Mouse (Mus musculus): ENCODE measurements around the gene Dhrs2.

The Dhrs2 gene

DNA sequence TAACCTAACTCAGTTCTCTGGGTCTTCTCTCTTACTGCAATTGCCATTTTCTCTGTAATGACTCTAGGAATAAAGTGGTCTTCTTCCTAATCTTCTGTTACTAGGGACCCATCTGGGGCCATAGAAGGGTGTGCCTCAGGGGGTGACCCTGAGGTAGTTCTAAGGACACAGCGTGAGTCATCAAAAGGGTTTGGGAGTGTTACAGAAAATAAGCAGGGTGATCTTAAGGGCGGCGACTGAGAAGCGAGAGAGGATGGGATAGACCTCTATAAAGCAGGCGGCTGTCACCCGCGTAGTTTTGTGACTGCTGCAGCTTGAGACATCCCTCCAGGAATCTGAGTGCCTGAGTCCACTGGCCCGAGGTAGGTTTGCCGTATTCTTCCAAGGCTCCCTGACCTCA lies at the start of gene Dhrs2:
Dhrs2 (plus strand) TSS at position 301 of the 400 bp plus-strand sequence.
- DNase-seq: no peak

- no peak for DNase-seq
Measured at GRCm38 (mm10) chr14:55174164-55174563, 47.6 kb upstream of the Dhrs2 start.

- DNase-seq: peak; percentile 81
Measured at GRCm38 (mm10) chr14:55177274-55177673, 44.5 kb upstream of the Dhrs2 start.

GRCm38 (mm10) chr14:55180951-55181350 lies 40.9 kb upstream of the Dhrs2 start:
- DNase-seq: no peak

DNA sequence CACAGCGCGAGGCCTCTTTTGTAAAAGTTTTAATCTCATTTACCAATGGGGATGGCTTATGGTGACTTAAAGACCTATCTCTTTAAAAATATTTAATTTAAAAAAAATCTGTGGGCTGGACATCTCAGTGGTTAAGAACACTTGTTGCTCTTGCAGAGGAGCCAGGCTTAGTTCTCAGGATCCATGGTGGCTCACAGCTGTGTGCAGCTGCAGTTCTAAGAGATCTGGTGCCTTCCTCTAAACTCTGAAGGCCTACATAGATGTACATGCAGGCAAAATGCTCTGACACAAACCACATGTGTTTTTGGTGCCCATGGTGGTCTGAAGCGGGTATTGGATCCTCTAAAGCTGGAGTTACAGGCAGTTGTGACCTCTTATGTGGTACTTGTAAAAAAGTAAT lies 38.6 kb upstream of the Dhrs2 start:
- no peak for DNase-seq

DNA sequence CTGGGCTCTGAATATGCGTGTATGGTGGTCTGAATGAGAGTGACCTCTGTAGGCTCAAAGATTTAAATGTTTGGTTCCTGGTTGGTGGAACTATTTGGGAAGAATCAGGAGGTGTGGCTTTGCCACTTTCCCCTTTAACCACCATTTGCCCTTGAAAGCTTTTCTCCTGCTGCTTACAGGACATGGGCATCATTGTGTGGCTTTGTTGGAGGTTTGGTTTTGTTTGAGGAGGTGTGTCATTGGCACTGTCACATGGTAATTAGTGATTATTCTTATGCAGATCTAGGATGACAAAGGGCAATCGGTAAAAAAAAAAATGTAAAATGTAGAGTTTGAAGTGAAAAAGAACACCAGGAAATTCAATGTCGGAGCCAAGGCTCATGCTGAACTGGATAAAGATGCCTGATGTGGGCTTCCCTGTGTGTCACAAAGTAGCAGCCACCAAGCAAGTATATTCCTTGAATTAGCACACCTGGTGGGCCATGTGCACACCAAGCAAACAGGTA lies 37.1 kb upstream of the Dhrs2 start:
- DNase-seq: no peak

GRCm38 (mm10) chr14:55188491-55188890 lies 33.3 kb upstream of the Dhrs2 start:
- no peak for DNase-seq

DNA sequence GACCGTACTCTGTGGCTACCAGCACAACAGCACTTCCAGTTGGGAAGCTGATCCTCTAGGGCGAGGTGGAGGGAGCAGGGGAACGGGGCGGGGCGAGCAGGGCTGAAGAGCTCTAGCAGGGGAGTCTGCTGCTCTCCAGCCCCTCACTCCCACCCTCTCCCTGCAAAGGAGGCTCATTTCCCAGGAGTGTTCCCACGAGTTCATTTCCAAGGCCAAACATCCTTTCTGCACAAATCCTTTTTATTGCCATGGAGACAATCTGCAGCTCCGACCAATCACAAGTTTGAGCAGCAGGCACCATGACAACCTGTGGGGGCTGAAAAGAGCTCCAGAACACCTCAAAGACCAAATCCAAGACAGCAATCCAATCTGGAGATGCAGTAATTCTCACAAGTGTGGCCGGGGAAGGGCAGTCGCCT lies 32.4 kb upstream of the Dhrs2 start:
- DNase-seq: no peak

GRCm38 (mm10) chr14:55193354-55193753 lies 28.5 kb upstream of the Dhrs2 start:
- DNase-seq: no peak

GRCm38 (mm10) chr14:55193876-55194635 lies 27.8 kb upstream of the Dhrs2 start:
- DNase-seq: no peak

DNA sequence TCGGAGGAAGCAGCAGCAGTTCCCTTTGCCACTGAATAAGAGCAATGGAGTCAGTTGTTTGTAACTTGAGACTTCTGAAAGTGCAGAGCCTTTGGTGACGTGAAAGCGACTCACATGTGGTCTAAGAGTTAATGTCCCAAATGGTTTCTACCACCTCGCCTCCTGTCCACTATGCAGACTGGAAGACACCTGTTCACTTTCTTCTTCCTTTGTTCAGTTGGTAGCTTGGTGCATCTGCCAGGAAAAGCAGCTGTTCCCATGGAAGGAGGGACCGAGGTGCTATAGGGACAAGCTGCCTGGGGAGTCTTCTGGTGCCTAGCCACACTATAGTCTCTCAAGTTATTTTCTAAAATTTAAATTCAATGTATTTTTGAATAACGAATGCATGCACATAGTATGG lies 27.0 kb upstream of the Dhrs2 start:
- no peak for DNase-seq

DNA sequence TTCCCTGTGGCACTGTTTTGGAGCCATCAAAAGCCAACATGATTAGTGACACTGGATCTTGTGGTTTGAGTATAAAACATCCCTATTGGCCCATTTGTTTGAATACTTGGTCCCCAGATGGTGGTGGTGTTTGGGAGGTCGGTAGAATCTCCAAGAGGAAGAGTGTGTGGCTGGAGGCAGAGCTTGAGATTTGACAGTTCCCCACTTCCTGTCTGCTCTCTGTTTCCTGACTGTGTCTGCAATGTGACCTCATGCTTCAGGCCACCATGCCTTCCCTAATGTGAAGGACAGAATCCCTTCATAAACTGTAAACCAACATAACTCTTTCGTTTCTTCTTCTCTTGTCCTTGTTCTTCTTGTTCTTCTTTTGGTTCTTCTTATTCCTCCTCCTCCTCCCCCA lies 24.7 kb upstream of the Dhrs2 start:
- DNase-seq: no peak

DNA sequence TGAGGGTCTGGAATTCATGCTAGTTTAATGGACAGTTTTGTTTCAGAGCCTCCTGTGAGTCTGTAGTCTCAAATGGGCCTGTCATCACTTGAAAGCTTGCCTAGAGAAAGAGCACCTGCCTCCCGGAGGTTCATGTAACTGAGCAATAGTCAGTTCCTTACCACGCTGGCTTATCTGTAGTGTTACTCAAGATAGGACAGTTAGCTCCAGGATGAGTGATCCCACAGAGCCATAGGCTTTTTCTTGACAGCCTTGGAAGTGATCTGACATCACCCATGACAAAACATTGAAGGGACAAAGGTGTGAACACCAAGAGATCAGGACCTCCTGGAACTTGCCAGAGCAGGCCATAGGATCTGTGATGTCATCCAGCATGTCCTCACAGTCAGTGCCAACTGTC lies 23.6 kb upstream of the Dhrs2 start:
- DNase-seq: no peak

DNA sequence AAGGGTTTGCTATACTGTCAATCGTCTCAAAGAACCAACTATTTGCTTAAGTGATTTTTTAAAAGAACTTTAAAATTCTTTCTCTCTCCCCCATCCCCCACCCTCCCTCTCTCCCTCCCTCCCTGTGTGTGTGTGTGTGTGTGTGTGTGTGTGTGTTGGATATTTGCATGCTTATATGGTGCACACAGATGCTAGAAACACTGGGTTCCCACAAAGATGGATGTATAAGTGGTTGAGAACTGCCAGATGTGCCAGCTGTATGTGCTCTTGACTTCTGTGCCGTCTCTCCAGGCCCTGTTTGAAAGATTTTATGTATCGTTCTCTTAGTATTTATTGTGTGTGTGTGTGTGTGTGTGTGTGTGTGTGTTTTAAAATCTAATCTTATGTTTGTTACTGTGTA lies 17.3 kb upstream of the Dhrs2 start:
- no peak for DNase-seq

DNA sequence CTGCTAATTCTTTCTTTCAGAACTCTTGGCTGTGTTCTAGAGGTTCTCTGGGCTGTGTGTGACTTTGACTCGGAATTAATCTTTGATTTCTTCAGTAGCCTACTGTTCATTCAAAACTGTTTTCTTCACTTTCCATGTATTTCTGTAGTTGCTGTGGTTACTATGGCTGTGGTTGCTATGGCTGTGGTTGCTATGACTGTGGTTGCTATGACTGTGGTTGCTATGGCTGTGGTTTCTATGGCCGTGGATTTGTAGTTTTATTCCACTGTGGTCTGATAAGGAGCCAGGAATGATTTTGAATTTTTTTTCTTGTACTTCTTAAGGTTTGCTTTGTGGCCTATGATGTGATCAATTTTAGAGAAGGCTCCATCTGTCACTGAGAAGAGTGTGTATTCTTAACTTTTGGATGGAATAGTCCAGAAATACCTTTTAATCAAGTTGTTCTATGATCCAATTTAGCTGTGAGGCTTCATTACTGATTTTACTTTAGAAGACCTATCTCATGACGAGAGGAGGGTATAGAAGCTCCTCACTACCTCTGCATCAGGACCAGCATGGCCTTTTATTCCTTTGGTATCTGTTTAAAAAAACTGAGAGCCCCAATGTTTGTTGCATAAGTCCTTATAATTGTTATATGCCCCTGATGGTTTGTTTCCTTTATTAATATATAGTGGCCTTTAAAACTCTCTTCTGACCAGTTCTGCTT lies 16.6 kb upstream of the Dhrs2 start:
- no peak for DNase-seq

DNA sequence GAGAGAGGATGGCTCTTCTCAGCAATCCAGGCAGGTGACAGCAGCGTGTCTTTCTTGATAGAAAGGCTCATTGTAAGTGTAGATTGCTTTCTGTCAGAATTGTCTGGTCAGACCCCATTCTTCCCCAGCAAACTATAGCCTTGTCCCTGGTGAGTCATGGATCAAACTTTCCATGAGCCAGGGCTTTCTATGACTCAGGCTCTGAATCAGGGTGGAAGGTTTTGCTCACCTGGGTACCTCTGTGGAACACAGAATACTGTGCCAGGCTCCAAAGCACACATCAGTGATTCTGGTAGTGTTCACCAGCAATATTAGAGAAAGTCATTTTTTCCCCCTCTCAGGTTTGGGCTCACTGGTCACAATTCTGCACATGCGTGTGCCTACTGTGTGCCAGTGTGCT lies 13.5 kb upstream of the Dhrs2 start:
- DNase-seq: no peak

- peak; percentile 17 for DNase-seq
Measured at GRCm38 (mm10) chr14:55213621-55214020, 8.2 kb upstream of the Dhrs2 start.

DNA sequence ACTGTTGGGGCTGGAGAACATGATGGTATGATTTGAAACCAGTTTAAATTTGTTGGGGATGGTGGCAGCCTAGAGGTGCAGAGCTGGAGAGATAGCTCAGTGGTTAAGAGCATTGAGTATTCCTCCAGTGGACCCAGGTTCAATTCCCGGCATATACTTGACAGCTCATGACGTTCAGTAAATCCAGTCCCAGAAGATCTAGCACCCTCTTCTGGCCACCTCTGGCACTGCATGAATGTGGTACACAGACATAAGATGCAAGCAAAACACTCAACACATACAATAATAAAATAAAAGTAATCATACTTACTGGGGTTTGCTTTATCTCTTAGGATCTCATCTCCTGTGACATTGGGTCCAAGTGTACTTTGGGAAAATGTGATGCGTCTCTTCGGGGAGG lies 7.3 kb upstream of the Dhrs2 start:
- peak; percentile 28 for DNase-seq

- peak; percentile 19 for DNase-seq
Measured at GRCm38 (mm10) chr14:55223172-55223571, 1.4 kb downstream of the Dhrs2 start.

DNA sequence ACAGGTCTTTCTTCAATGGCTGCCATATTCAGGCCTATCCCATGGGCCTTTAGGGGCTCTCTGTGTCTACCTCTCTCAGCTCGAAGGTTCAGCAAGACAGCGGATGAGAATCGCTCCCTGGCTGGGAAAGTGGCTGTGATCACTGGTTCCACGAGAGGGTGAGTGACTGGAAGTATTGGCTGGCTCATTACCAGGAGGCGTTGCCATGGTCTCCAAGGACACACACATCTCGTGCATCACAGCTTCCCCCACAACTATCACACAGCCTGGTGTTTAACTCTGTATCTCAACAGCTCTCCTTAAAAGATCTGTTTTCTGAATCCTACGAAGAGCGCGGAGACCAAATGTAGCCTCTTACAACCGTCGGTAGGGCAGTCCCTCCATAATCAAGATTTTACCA lies 12.8 kb downstream of the Dhrs2 start:
- DNase-seq: no peak

DNA sequence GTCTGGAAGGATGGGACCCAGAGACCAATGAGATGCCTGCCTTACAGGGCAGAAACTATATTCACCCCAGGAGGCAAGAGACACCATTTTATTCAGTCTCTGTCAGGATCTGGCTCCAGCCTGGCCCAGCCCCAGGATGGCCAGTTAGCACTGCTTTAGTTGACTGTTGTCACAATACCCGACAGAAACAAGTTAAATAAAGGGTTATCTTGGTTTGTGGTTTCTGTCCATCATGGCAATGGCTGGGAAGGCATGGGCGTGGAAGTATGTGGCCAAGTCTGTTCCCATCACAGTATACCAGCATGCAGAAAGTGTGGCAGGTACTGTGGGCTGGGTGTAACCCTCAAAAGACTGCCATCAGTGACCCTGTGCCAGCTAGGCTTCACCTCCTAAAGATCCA lies 14.9 kb downstream of the Dhrs2 start:
- no peak for DNase-seq

DNA sequence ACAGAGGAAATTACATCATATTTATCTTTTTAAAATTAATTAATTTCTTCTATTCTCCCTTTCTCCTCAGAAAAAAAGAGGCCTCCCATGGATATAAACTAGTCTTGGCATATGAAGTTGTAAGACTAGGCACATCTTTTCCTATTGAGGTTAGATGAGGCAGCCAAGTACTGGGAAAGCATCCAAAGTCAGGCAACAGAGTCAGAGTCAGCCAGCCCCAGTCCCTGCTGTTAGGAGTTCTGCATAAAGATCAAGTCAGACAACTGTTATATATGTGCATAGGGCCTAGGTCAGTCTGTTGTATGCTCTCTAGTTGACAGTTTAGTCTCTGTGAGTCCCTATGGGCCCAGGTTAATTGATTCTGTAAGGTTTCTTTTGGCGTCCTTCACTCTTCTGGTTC lies 20.9 kb downstream of the Dhrs2 start:
- DNase-seq: peak; percentile 59

DNA sequence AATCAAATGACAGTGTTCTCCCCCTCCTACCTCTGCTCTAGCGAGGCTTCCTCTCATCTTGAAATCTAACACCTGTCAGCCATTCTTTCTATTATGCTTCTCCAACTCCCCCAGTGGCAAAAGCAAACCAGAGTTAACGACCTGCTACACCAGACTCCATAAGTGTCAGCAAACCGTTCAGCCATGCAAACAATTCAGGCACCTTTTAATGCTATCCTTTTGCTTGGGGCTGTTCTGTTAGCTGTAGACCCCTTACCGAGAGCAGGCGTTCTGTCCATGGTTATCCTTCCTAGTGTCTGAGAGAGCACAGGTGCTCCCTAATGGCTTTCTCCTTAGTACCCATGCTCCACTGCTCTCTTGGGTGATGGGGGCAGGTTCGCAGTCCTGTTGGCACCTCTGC lies 25.4 kb downstream of the Dhrs2 start:
- DNase-seq: no peak

DNA sequence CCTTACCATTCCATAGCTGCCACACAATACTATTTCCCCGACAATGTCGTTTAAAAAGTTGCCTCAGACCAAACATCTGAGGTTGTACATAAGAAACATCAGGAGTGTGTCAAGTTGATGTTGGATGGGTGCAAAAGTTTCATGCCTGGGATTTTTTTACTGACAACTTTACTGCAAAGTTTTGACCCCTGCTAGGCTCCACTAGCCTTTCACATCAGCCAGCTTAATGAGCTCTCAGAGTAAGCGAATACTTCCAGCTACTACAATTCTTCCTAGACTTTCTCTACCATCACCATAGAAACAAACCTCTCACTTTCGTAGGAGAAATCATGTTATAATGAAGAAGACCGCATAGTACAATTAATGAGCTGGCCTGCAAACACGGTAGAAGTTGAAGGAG lies 26.5 kb downstream of the Dhrs2 start:
- no peak for DNase-seq
